Mouse (Mus musculus) cerebellum, postnatal 36 days (tissue): ENCODE measurements around the gene Lgr5.
A peak's percentile ranks its signal among the peaks of the same experiment; 100 is the strongest.

Source experiments
- DNase-seq, 2 experiments: peaks; one replicate each; pipeline ENCODE4 v3.0.0; 2021 to 2022; ENCODE audit warnings: mixed read lengths in 2 of 2

Lgr5 gene

GRCm38 (mm10) chr10:115413496-115413895, 174.1 kb downstream of the Lgr5 start:
- DNase-seq: no peak

GRCm38 (mm10) chr10:115406393-115406792, 181.2 kb downstream of the Lgr5 start:
- DNase-seq: peak; percentile 53 to 55
